Mouse (Mus musculus) intestine, embryonic 15.5 days (tissue): ENCODE measurements around the gene Tspan10. TPM values are rescaled to one million over a fixed set of nuclear protein-coding genes. Genes with fewer than 3 reads are reported as not detected.

Source experiments
- ATAC-seq: fragments of 200-750 bp; cut with Nextera tagmentation; 2 replicates; pipeline ENCODE4 v1.8.0; 2017; ENCODE audit warnings: moderate TSS enrichment, moderate library complexity
- H3K27ac ChIP-seq: fragments of 300-500 bp; sonication (generic); 2 replicates; pipeline ENCODE4 v1.5.1; 2015; ENCODE audit warnings: mild to moderate bottlenecking, inconsistent platforms
- H3K27me3 ChIP-seq: fragments of 300-500 bp; sonication (generic); replicated peaks from 2 replicates; pipeline ENCODE4 v1.6.1; 2015; ENCODE audit warnings: inconsistent platforms
- H3K36me3 ChIP-seq: fragments of 300-500 bp; sonication (generic); 2 replicates; pipeline ENCODE4 v1.6.1; 2015; ENCODE audit warnings: inconsistent platforms
- H3K4me1 ChIP-seq: fragments of 300-500 bp; sonication (generic); replicated peaks from 2 replicates; pipeline ENCODE4 v1.6.1; 2015; ENCODE audit warnings: inconsistent platforms
- H3K4me2 ChIP-seq: fragments of 300-500 bp; sonication (generic); replicated peaks from 2 replicates; pipeline ENCODE4 v1.6.1; 2015; ENCODE audit warnings: mild to moderate bottlenecking, inconsistent platforms
- H3K4me3 ChIP-seq: fragments of 300-500 bp; sonication (generic); replicated peaks from 2 replicates; pipeline ENCODE4 v1.5.1; 2015; ENCODE audit warnings: inconsistent platforms
- H3K9ac ChIP-seq: fragments of 300-500 bp; sonication (generic); 2 replicates; pipeline ENCODE4 v1.6.1; 2015; ENCODE audit warnings: inconsistent platforms
- H3K9me3 ChIP-seq: fragments of 300-500 bp; sonication (generic); 2 replicates; pipeline ENCODE4 v1.6.1; 2016; ENCODE audit warnings: inconsistent platforms
- WGBS: fragments of 180-500 bp; shearing (Covaris S2); methylation state at CpG from one replicate; pipeline ENCODE4 v1.1.7; 2015; 5-methylcytosine and 5-hydroxymethylcytosine counted together
- polyA plus RNA-seq: library from polyadenylated mRNA; unstranded; fragments of >200 nt; fragmentation: Nextera tagmentation; extraction: Ambion mirVana; gene quantifications from 2 replicates; pipeline ENCODE4 v1.2.1, GENCODE M21; 2015

Tspan10 gene
- polyA plus RNA-seq, 1 experiment from 2014 or later: not detected

DNA sequence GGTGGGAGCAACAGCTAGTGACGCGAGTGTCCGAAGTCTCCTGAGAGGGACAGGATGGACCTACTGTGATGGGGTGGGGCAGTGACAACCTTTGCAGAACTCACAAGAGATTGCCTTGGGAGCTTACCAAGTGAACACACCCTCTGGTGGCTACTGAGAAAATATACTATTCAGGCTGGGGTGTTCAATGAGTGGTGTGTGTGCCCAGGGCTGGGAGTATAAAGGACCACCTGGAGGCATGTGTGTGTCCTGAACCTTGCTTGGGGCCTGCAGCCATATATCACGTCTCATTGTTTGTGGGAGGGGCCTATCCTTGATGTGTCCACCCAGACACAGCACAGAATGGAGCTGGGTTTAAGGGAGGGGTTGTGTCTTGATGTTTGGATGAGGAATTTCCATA is 46.1 kb downstream of the Tspan10 start:
- no peaks in the 10 kb centered on the region for H3K9me3 ChIP-seq
- H3K4me2 ChIP-seq: no peak overlapping the region
- no peak overlapping the region for H3K9ac ChIP-seq
- H3K4me3 ChIP-seq: no peak overlapping the region
- peaks cover 7% of the 10 kb centered on the region; the same call in 1 of the 2 replicates for H3K36me3 ChIP-seq
- no peaks in the 10 kb centered on the region for H3K27me3 ChIP-seq
- no peak for ATAC-seq
- WGBS: 64% methylated on average over 4 of the region's 4 CpGs
- H3K27ac ChIP-seq: no peak overlapping the region; the same call in 1 of the 2 replicates
- peaks cover 44% of the 10 kb centered on the region for H3K4me1 ChIP-seq

DNA sequence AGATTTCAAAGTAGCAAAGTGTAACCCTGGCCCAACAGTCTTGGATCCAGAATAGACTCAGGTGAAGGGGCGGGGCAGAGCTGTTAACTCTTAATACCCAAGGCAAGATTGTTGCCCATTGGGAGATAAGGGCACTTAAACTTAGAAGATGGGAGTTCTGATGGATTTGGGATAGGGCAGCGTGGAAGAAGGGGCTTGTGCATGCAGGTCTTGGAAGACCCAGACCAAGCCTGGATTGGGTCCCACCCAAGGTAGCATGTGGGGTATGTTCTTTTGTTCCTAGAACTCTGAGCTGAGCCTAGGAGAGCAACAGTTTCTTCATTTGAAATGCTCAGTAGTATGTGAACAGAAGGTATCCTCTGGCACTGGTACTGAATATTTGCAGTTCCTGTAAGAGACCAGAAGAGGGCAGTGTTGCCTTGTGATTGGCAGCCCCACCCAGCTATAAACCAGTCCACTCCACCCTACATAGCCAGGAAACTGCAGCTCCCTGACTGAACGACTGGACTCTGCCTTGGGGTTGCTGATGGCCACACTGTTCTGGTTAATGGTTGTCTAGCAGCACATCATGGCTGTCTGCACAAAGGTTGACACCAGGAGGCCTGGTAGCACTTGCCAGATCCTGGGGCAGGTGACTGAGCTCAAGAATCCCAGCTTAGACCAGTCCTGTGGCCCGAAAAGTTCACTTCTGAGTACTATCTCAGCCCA is 46.8 kb downstream of the Tspan10 start:
- 52% methylated on average over 4 of the region's 4 CpGs for WGBS
- H3K27me3 ChIP-seq: no peaks in the 10 kb centered on the region
- H3K9ac ChIP-seq: 0 out of 2 replicates have a peak overlapping the region, but pooled peaks have one; percentile 6
- no peak overlapping the region; the same call in 1 of the 2 replicates for H3K4me2 ChIP-seq
- peak; percentile 78 for ATAC-seq
- no peaks in the 10 kb centered on the region for H3K9me3 ChIP-seq
- H3K27ac ChIP-seq: peak overlapping the region; percentile 89
- H3K4me1 ChIP-seq: peaks cover 43% of the 10 kb centered on the region
- H3K4me3 ChIP-seq: no peak overlapping the region
- peaks cover 7% of the 10 kb centered on the region; the same call in 1 of the 2 replicates for H3K36me3 ChIP-seq

DNA sequence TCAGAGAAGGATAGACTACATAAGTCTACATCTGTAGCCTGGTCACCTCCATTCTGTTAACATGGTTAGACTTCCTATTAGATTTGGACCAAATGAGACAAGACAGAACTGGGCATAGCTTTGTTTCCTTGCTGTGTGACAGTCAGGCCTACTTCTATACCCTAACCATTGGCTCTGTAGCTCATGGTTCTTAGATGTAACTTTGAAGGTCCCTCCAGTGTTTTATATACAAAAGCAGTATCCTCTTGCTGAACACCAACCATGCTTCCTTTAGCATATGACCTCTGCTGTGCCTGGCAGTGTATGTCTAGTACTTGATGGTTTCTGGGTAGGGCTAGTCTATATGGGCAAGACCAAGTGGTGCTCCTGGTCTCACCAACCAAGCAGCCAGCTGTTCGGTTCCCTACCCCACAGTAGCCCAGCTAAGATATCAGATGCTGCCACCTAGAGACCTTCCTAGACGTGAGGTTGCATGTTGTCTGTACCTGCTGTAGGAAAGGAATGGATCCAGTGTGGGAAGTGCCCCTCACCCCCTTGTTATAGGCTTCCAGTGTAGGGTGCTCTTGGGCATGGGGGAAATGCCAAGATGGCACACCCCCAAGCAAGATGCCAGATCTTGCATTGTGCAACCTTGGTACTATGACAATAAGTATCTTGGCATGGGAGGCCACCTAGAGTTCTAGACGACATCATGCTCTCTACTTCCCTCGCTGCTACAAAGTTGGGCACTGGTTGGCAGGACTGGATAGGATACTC is 48.0 kb downstream of the Tspan10 start:
- Histone ChIP-seq H3K4me2 (0 out of 2 replicates have a peak overlapping the region, but pooled peaks have one; percentile 10), H3K36me3 (peaks cover 12% of the 10 kb centered on the region), H3K9ac (0 out of 2 replicates have a peak overlapping the region, but pooled peaks have one; percentile 3), H3K27ac (peak overlapping the region; percentile 89), H3K4me3 (no peak overlapping the region), H3K4me1 (peaks cover 40% of the 10 kb centered on the region), H3K27me3 (no peaks in the 10 kb centered on the region), H3K9me3 (no peaks in the 10 kb centered on the region)
- 40% methylated on average over 4 of the region's 4 CpGs for WGBS
- ATAC-seq: no peak

DNA sequence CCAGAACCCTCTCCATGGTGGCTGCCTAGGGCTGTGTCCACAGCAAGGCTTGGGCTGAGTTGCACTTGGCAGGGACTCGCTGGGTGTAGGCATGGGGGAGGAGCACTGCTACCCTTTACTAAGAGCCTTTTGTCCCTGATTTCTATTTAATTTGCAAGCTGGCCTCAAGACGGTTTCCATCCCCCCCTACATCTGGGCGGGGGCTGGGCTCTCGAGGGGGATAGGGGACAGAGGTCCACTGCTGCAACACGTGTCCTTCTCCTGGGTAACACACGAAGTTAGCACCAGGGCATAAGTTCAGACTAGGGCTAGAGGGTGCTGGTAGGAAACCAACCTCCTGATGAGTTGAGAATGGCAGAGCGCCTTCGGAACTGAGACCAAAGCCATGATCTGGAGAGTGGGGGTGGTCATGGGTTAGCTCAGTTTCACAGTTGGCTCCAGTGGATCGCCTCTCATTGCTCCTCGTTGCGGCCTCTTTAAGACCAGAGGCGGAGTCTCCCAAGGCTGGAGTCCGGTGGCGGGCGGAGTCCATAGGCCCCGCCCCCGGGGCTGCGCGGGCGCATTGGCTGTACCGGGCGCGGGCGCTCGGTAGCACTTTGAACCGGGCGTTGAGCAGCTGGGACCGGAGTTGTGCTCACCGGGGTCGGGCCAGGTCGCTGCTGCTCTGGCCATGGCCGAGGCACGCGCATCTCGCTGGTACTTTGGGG is 49.0 kb downstream of the Tspan10 start, which contains the start of gene Slc25a10:
TSS of gene Slc25a10 (plus strand) at position 524 of the 707 bp plus-strand sequence.
- under 1% methylated on average over 35 of the region's 35 CpGs for WGBS
- Histone ChIP-seq H3K27ac (peak within 1 kb of the TSS; percentile 89), H3K36me3 (peaks cover 20% of the 10 kb centered on the region), H3K4me1 (peaks cover 32% of the 10 kb centered on the region), H3K4me2 (peak within 1 kb of the TSS; percentile 92), H3K27me3 (no peaks in the 10 kb centered on the region), H3K4me3 (peak within 1 kb of the TSS; percentile 90), H3K9ac (peak within 1 kb of the TSS; percentile 78), H3K9me3 (no peaks in the 10 kb centered on the region)
- peak; percentile 91 for ATAC-seq

DNA sequence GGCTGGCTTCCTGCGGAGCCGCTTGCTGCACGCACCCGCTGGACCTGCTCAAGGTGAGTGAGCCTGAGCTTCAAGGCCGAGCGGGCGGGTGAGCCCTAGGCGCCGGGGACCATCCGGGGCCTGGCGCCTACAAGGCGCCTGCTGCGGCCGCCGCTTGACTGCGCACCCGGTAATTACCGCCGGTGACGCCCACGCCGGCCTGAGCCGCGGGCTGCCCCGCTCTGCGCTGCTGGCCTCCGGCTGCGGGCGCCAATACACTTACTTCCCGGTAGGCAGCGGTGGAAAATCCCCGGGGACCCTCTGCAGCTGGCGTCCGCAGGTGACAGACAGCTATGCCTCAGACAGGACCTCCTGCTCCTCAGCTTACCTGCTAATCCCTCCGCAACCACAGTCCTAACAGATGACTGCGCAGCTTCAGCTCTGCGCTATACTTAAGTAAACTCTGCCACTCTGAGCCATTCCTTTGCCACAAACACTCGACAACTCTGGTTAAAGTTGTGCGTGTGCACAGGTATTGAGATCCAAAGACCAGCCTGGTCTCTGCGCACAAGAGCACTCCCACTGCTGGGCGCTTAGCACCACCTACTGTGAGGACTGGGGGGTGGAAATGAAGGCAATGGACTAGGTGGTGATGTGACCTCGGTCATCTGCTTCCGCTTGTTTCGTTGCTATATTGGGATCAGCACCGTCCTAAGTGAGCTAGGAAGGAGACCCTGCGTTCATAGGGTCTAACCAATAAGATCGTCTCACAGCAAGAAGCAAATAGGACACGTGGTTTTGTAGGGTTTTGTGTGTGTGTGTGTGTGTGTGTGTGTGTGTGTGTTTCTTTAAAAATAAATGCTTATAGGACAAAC is 49.8 kb downstream of the Tspan10 start:
- peak; percentile 46 for ATAC-seq
- Histone ChIP-seq H3K4me1 (peaks cover 31% of the 10 kb centered on the region), H3K36me3 (peaks cover 25% of the 10 kb centered on the region), H3K9ac (peak overlapping the region; percentile 78), H3K4me3 (peak overlapping the region; percentile 90), H3K27me3 (no peaks in the 10 kb centered on the region), H3K9me3 (no peaks in the 10 kb centered on the region), H3K4me2 (peak overlapping the region; percentile 92), H3K27ac (peak overlapping the region; percentile 89)
- WGBS: under 1% methylated on average over 48 of the region's 48 CpGs

DNA sequence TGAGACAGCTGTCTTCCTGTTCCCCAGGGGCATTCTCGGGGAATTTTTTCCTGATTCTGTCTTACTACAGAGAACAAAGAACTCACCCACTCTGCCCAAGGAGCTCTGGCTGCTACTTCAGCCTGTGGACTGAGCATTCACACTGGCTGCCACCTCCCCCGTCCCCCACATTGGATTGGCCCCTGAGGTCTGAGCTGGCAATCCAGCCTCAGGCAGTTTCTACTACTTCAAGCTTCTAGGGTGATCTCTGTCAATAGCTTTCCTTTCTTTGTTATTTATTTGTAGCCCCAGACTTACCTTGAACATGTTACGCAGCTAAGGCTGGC is 50.4 kb downstream of the Tspan10 start:
- Histone ChIP-seq H3K4me1 (peaks cover 31% of the 10 kb centered on the region), H3K27ac (peak overlapping the region; percentile 89), H3K9me3 (no peaks in the 10 kb centered on the region), H3K4me2 (peak overlapping the region; percentile 92), H3K4me3 (peak overlapping the region; percentile 90), H3K27me3 (no peaks in the 10 kb centered on the region), H3K9ac (peak overlapping the region; percentile 78), H3K36me3 (peaks cover 27% of the 10 kb centered on the region)
- no peak for ATAC-seq
- WGBS: 26% methylated on average over 3 of the region's 3 CpGs

DNA sequence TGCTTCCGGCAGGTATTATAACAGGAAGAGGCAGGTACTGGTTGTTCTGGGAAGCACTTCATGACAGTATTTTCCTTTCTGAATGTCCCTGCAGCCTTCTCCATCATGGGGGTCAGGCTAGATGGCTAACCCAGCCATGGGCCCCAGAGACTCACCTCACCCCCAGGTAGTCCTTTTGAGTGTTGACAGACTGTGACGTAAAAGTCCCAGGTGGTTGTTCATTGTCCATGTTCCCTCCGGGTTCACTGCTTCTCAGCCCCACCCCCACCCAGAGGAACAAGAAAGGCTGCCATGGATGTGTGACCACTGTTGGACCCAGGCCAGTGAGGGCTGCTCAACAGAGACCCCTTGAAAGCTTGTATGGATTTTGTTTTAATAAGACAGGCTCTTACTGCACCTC is 50.9 kb downstream of the Tspan10 start:
- Histone ChIP-seq H3K27me3 (no peaks in the 10 kb centered on the region), H3K9me3 (no peaks in the 10 kb centered on the region), H3K9ac (peak overlapping the region; percentile 78), H3K4me3 (peak overlapping the region; percentile 90), H3K36me3 (peaks cover 29% of the 10 kb centered on the region), H3K4me2 (peak overlapping the region; percentile 92), H3K4me1 (peaks cover 31% of the 10 kb centered on the region), H3K27ac (peak overlapping the region; percentile 89)
- no peak for ATAC-seq
- 46% methylated on average over 3 of the region's 3 CpGs for WGBS

DNA sequence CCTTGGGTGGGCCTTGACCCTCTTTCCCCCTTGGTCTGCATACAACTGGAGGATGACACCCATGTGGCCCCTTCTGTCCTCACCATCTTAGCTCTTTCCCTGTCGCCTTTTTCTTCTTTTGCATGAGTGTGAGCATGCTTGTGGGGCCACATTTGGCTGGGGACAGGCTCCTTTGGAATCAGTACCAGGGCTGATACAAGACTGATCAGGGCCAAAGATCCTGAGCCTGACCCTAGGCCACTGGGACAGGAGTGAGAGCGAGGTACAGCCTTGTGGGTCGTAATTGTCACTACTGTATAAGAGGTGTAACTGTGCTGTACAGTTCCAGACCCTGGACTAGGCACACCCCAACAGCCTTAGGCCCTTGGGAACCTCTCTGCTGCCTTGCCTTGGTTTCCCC is 51.5 kb downstream of the Tspan10 start:
- Histone ChIP-seq H3K9ac (no peak overlapping the region), H3K4me2 (peak overlapping the region; percentile 92), H3K4me1 (peaks cover 31% of the 10 kb centered on the region), H3K27ac (no peak overlapping the region), H3K9me3 (no peaks in the 10 kb centered on the region), H3K36me3 (peaks cover 27% of the 10 kb centered on the region; the same call in 1 of the 2 replicates), H3K27me3 (no peaks in the 10 kb centered on the region), H3K4me3 (no peak overlapping the region; the same call in 1 of the 2 replicates)
- 87% methylated on average over 3 of the region's 3 CpGs for WGBS
- no peak for ATAC-seq

Other genes starting within 250 kb of the Tspan10 start
- gene Bahcc1, start 209.7 kb upstream of the Tspan10 start, polyA plus RNA-seq: 5.8 and 7.1 TPM in 2 replicates
- 2,607 and 2,658 TPM in 2 replicates for gene Actg1, start 94.1 kb upstream of the Tspan10 start, polyA plus RNA-seq
- 0.18 TPM in 1 of 2 replicates, not detected in the other for gene Fscn2, start 81.1 kb upstream of the Tspan10 start, polyA plus RNA-seq
- 24.2 and 29.4 TPM in 2 replicates for gene Faap100, start 63.9 kb upstream of the Tspan10 start, polyA plus RNA-seq
- 26.6 and 28.9 TPM in 2 replicates for gene Nploc4, start 4.9 kb upstream of the Tspan10 start, polyA plus RNA-seq
- gene Pde6g, start 10.9 kb downstream of the Tspan10 start, polyA plus RNA-seq: 0.18 and 0.34 TPM in 2 replicates
- 16.4 and 18.2 TPM in 2 replicates for gene Oxld1, start 15.4 kb downstream of the Tspan10 start, polyA plus RNA-seq
- 27.6 and 31.3 TPM in 2 replicates for gene Ccdc137, start 15.5 kb downstream of the Tspan10 start, polyA plus RNA-seq
- 34.7 and 36.5 TPM in 2 replicates for gene Arl16, start 25.0 kb downstream of the Tspan10 start, polyA plus RNA-seq
- gene Mrpl12, start 42.0 kb downstream of the Tspan10 start, polyA plus RNA-seq: 222 and 231 TPM in 2 replicates
- 79.1 and 90.1 TPM in 2 replicates for gene Slc25a10, start 49.2 kb downstream of the Tspan10 start, polyA plus RNA-seq
- 0.58 and 0.67 TPM in 2 replicates for gene Gcgr, start 88.1 kb downstream of the Tspan10 start, polyA plus RNA-seq
- 135 and 142 TPM in 2 replicates for gene Mcrip1, start 107.1 kb downstream of the Tspan10 start, polyA plus RNA-seq
- gene Ppp1r27, start 108.5 kb downstream of the Tspan10 start, polyA plus RNA-seq: not detected in 2 replicates
- 992 and 1,107 TPM in 2 replicates for gene P4hb, start 130.6 kb downstream of the Tspan10 start, polyA plus RNA-seq
- gene Arhgdia, start 139.0 kb downstream of the Tspan10 start, polyA plus RNA-seq: 559 and 611 TPM in 2 replicates
- 406 and 459 TPM in 2 replicates for gene Alyref, start 155.7 kb downstream of the Tspan10 start, polyA plus RNA-seq
- 178 and 194 TPM in 2 replicates for gene Anapc11, start 155.8 kb downstream of the Tspan10 start, polyA plus RNA-seq
- 2.7 and 3.6 TPM in 2 replicates for gene Npb, start 165.8 kb downstream of the Tspan10 start, polyA plus RNA-seq
- 250 and 306 TPM in 2 replicates for gene Pcyt2, start 175.3 kb downstream of the Tspan10 start, polyA plus RNA-seq
- 40.1 and 42.2 TPM in 2 replicates for gene Sirt7, start 182.6 kb downstream of the Tspan10 start, polyA plus RNA-seq
- gene Mafg, start 191.0 kb downstream of the Tspan10 start, polyA plus RNA-seq: 26.9 and 28.5 TPM in 2 replicates
- gene Pycr1, start 201.1 kb downstream of the Tspan10 start, polyA plus RNA-seq: 26.4 TPM in 2 replicates
- not detected in 2 replicates for gene Myadml2, start 205.5 kb downstream of the Tspan10 start, polyA plus RNA-seq
- 1.6 and 3.0 TPM in 2 replicates for gene Notum, start 218.5 kb downstream of the Tspan10 start, polyA plus RNA-seq
- gene Aspscr1, start 230.3 kb downstream of the Tspan10 start, polyA plus RNA-seq: 96.0 and 103 TPM in 2 replicates